ENCODE assay signal across 15 mouse cellular contexts in the genomic region with DNA sequence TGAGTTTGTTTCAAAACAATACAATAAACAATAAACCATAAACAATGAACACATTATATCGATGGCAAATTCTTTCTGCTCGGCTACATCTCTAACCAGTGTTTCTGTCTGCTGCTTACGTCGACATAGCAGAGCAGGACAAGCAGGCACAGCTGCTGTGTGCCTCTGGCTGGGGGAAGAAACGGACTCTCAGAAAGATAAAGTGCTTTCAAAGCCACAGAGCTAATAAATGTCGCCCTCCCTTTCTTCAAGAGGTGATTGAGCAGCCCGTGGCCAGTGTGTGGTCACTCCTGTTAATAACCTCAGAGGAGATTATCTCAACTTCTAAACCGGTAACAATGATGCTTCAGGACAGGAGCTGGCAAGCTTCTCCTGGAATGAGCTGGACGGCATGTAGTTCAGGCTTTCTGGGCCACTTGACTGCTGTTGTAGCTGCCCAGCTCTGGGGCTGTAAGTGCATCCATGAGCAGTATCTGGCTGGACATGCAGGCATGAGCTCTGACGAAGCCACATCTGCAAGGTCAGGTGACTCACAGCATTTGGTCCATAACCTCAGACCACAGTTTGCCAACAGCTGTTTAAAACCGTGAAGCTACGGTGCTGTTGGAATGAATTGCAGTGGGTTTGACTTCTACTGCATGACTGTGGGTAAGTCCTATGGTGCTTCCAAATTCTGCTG. TPM values are rescaled to one million over a fixed set of nuclear protein-coding genes. Genes with fewer than 3 reads are reported as not detected.
DNase-seq lines count a peak whose midpoint lies in the region; ATAC-seq and TF ChIP-seq lines count a peak whose summit lies in the region.
"Had no signal": no experiment of that assay in that cellular context is flagged by ENCODE, and none has a peak within 500 bp of the region (broad histone marks: within the 10 kb centered on the region; RNA-seq: fewer than 3 reads in every experiment).

No protein-coding gene starts in this region.

- WGBS in limb, embryonic 14.5 days, result 14% methylated on average over 12 of the region's 12 CpGs
- WGBS in limb, embryonic 10.5 days, result 21% methylated on average over 12 of the region's 12 CpGs
- 18% methylated on average over 12 of the region's 12 CpGs for WGBS in neural tube, embryonic 11.5 days

- TF ChIP-seq POLR2A in limb, embryonic 14.5 days (IDR thresholded peaks at IDR 0.05; ENCODE audit: borderline replicate concordance, extremely low read depth, insufficient read depth, insufficient read length), result no peak

- TF ChIP-seq CTCF in gastrocnemius, adult 2 months (IDR thresholded peaks at IDR 0.05), result no peak
- no peak for TF ChIP-seq CTCF in layer of hippocampus, adult 2 months (conservative IDR thresholded peaks at IDR 0.05)

- intact Hi-C loops in gastrocnemius, adult 2 months (cut with DNase I), result no loop called here

- 0 out of 2 replicates have a peak overlapping the region, but pooled peaks have one; percentile 2 for H3K27ac ChIP-seq in gastrocnemius, adult 2 months
- H3K27ac ChIP-seq in limb, embryonic 14.5 days (replicated peaks; ENCODE audit: low read depth, low read length), result no peak overlapping the region
- H3K27ac ChIP-seq in limb, embryonic 10.5 days, result no peak overlapping the region
- H3K27ac ChIP-seq in neural tube, embryonic 11.5 days (ENCODE audit: low read depth, low read length), result no peak overlapping the region
- H3K27ac ChIP-seq in layer of hippocampus, adult 2 months, result no peak overlapping the region
- H3K27ac ChIP-seq: midbrain, embryonic 12.5 days; stomach, postnatal 0 days had no signal

- H3K9ac ChIP-seq in limb, embryonic 14.5 days (ENCODE audit: low read depth, low read length, severe bottlenecking), result no peak overlapping the region
- peak overlapping the region; percentile 16; the same call in 1 of the 2 replicates for H3K9ac ChIP-seq in neural tube, embryonic 11.5 days (ENCODE audit: low read length)
- H3K9ac ChIP-seq: midbrain, embryonic 12.5 days had no signal

- no peaks in the 10 kb centered on the region for H3K36me3 ChIP-seq in limb, embryonic 14.5 days (ENCODE audit: control insufficient read depth, insufficient read depth, low read length)
- H3K36me3 ChIP-seq in limb, embryonic 10.5 days, result no peaks in the 10 kb centered on the region
- no peaks in the 10 kb centered on the region for H3K36me3 ChIP-seq in neural tube, embryonic 11.5 days (ENCODE audit: control insufficient read depth, insufficient read depth, low read length)
- H3K36me3 ChIP-seq: midbrain, embryonic 12.5 days had no signal

- H3K4me1 ChIP-seq in limb, embryonic 14.5 days (ENCODE audit: control insufficient read depth, insufficient read depth, low read length), result no peaks in the 10 kb centered on the region
- peaks cover 38% of the 10 kb centered on the region for H3K4me1 ChIP-seq in limb, embryonic 10.5 days
- peaks cover 12% of the 10 kb centered on the region for H3K4me1 ChIP-seq in neural tube, embryonic 11.5 days (ENCODE audit: control insufficient read depth, insufficient read depth, low read length)

- no peak overlapping the region for H3K4me3 ChIP-seq in gastrocnemius, adult 2 months
- no peak overlapping the region for H3K4me3 ChIP-seq in limb, embryonic 14.5 days (replicated peaks; ENCODE audit: low read length)
- no peak overlapping the region for H3K4me3 ChIP-seq in limb, embryonic 10.5 days
- H3K4me3 ChIP-seq in neural tube, embryonic 11.5 days (ENCODE audit: low read depth, low read length), result no peak overlapping the region
- H3K4me3 ChIP-seq in layer of hippocampus, adult 2 months, result no peak overlapping the region
- H3K4me3 ChIP-seq: midbrain, embryonic 12.5 days had no signal

- H3K9me3 ChIP-seq in limb, embryonic 14.5 days (ENCODE audit: control insufficient read depth, low read length), result no peaks in the 10 kb centered on the region
- no peaks in the 10 kb centered on the region for H3K9me3 ChIP-seq in limb, embryonic 10.5 days (replicated peaks)
- H3K9me3 ChIP-seq in neural tube, embryonic 11.5 days (ENCODE audit: control insufficient read depth, low read length), result no peaks in the 10 kb centered on the region
- H3K9me3 ChIP-seq: midbrain, embryonic 12.5 days had no signal

- no peak for DNase-seq in gastrocnemius, adult 2 months
- no peak for DNase-seq in gastrocnemius, postnatal 4 days (ENCODE audit: low spot score in 2 of 2)
- DNase-seq in limb, embryonic 14.5 days (ENCODE audit: low spot score), result peak; percentile 14
- DNase-seq in limb, embryonic 10.5 days (ENCODE audit: low spot score), result no peak
- peak; percentile 37 for DNase-seq in adrenal gland, postnatal 36 days
- peak; percentile 26 for DNase-seq in neural tube, embryonic 11.5 days (ENCODE audit: low spot score)
- DNase-seq in layer of hippocampus, adult 2 months (ENCODE audit: low spot score in 2 of 2), result no peak
- no peak for DNase-seq in urinary bladder, adult 2 months (ENCODE audit: low spot score)
- DNase-seq: kidney, adult 11 months; layer of hippocampus, adult 9-11 months; lung, adult 18-20 months; right cerebral cortex, postnatal 4 days had no signal

- 0 out of 2 replicates have a peak overlapping the region, but pooled peaks have one; percentile 15 for H3K4me2 ChIP-seq in limb, embryonic 14.5 days (replicated peaks; ENCODE audit: low read depth, low read length, severe bottlenecking)
- H3K4me2 ChIP-seq in neural tube, embryonic 11.5 days (ENCODE audit: low read depth), result no peak overlapping the region
- H3K4me2 ChIP-seq: midbrain, embryonic 12.5 days had no signal

- peaks cover 6% of the 10 kb centered on the region; the same call in 1 of the 2 replicates for H3K27me3 ChIP-seq in limb, embryonic 14.5 days (ENCODE audit: control insufficient read depth, insufficient read depth, low read length)
- H3K27me3 ChIP-seq in limb, embryonic 10.5 days (ENCODE audit: low read depth, poor library complexity, severe bottlenecking), result peaks cover 91% of the 10 kb centered on the region
- H3K27me3 ChIP-seq in neural tube, embryonic 11.5 days (ENCODE audit: control insufficient read depth, insufficient read depth, low read length), result no peaks in the 10 kb centered on the region
- H3K27me3 ChIP-seq: midbrain, embryonic 12.5 days had no signal

- ATAC-seq in limb, embryonic 14.5 days (ENCODE audit: low FRiP score, low read depth), result no peak; the same call in 1 of the 2 replicates
- no peak for ATAC-seq in neural tube, embryonic 11.5 days (ENCODE audit: insufficient read depth, low FRiP score, low TSS enrichment)

RNA-seq across cellular contexts. Expression of a gene that starts 55.6 kb away (rescaled TPM):
- not detected for total RNA-seq in gastrocnemius, adult 2 months (2021)
- not detected for total RNA-seq in gastrocnemius, postnatal 4 days (2021)
- polyA plus RNA-seq in limb, embryonic 14.5 days (2012; rRNA removed), result 0.64 and 0.93 TPM in 2 replicates
- 0.18 and 0.44 TPM in 2 replicates for polyA plus RNA-seq in limb, embryonic 14.5 days (2014; fragmentation: Nextera tagmentation; extraction: Ambion mirVana)
- polyA plus RNA-seq in limb, embryonic 10.5 days (2016; fragmentation: Nextera tagmentation; extraction: Ambion mirVana), result 1.4 and 3.7 TPM in 2 replicates
- total RNA-seq in adrenal gland, postnatal 36 days (2021), result not detected
- polyA plus RNA-seq in neural tube, embryonic 11.5 days (2014; fragmentation: Nextera tagmentation; extraction: Ambion mirVana), result 1.9 TPM in 2 replicates
- not detected for total RNA-seq in layer of hippocampus, adult 2 months (2021)
- 1.1 TPM in 2 replicates for polyA plus RNA-seq in urinary bladder, adult 2 months (2012; rRNA removed)
- polyA plus RNA-seq: forebrain, embryonic 11.5 days; stomach, postnatal 0 days had no signal

Comparison
In these comparisons a context has a peak if more than half of its experiments do, and no peak if none do; other contexts are left out.
1. DNase-seq: peak in limb, embryonic 14.5 days (single experiment), adrenal gland, postnatal 36 days (2 of 2) and neural tube, embryonic 11.5 days (single experiment); none in gastrocnemius, adult 2 months (single experiment), gastrocnemius, postnatal 4 days (0 of 2), limb, embryonic 10.5 days (single experiment), layer of hippocampus, adult 2 months (0 of 2) and urinary bladder, adult 2 months (single experiment).